Mouse (Mus musculus) heart, embryonic 14.5 days (tissue): ENCODE results near the gene Maml1. TPM values are rescaled to one million over a fixed set of nuclear protein-coding genes. Genes with fewer than 3 reads are reported as not detected.
"Not testable (repeated sequence)": the region's sequence is repeated elsewhere in the genome, so short reads cannot be mapped to it uniquely, and the experiment has no call there.

ENCODE experiments used
- ATAC-seq: fragments of 200-750 bp; cut with Nextera tagmentation; 2 replicates; pipeline ENCODE4 v1.8.0; 2017; ENCODE audit warnings: low read depth, moderate TSS enrichment; ENCODE audit not compliant: insufficient number of reproducible peaks, insufficient read depth, low FRiP score
- H3K27ac ChIP-seq, 2 experiments: fragments of 200-500 bp in 1 of 2; fragments of 300-500 bp in 1 of 2; sonication (generic) in 1 of 2; replicated peaks in 1 of 2; 2 replicates each; pipeline ENCODE4 v1.5.1; 2012 to 2014; ENCODE audit warnings: low read depth in 2 of 2, low read length in 2 of 2, control low read depth in 1 of 2, mild to moderate bottlenecking in 1 of 2, mixed read lengths in 1 of 2; ENCODE audit not compliant: control insufficient read depth in 1 of 2, insufficient read depth in 1 of 2
- H3K27me3 ChIP-seq: fragments of 300-500 bp; sonication (generic); 2 replicates; pipeline ENCODE4 v1.6.1; 2014; ENCODE audit warnings: mild to moderate bottlenecking, low read length, control low read depth; ENCODE audit not compliant: control insufficient read depth, insufficient read depth
- H3K36me3 ChIP-seq: fragments of 300-500 bp; sonication (generic); 2 replicates; pipeline ENCODE4 v1.6.1; 2014; ENCODE audit warnings: mild to moderate bottlenecking, control low read depth, low read length, mixed read lengths; ENCODE audit not compliant: control insufficient read depth, insufficient read depth
- H3K4me1 ChIP-seq, 2 experiments: fragments of 200-500 bp in 1 of 2; fragments of 300-500 bp in 1 of 2; sonication (generic) in 1 of 2; 2 replicates each; pipeline ENCODE4 v1.6.1; 2012 to 2014; ENCODE audit warnings: low read length in 2 of 2, control low read depth in 1 of 2, mixed read lengths in 1 of 2; ENCODE audit not compliant: control insufficient read depth in 2 of 2, insufficient read depth in 2 of 2
- H3K4me2 ChIP-seq: fragments of 300-500 bp; sonication (generic); 2 replicates; pipeline ENCODE4 v1.6.1; 2014; ENCODE audit warnings: mild to moderate bottlenecking, low read length
- H3K4me3 ChIP-seq, 2 experiments: fragments of 200-500 bp in 1 of 2; fragments of 300-500 bp in 1 of 2; sonication (generic) in 1 of 2; 2 replicates each; pipeline ENCODE4 v1.5.1; 2012 to 2014; ENCODE audit warnings: low read length in 2 of 2, mild to moderate bottlenecking in 2 of 2, control low read depth in 1 of 2, low read depth in 1 of 2, moderate library complexity in 1 of 2; ENCODE audit not compliant: control insufficient read depth in 1 of 2, insufficient read depth in 1 of 2
- H3K9ac ChIP-seq: fragments of 300-500 bp; sonication (generic); 2 replicates; pipeline ENCODE4 v1.6.1; 2014; ENCODE audit warnings: mild to moderate bottlenecking, low read length
- H3K9me3 ChIP-seq: fragments of 300-500 bp; sonication (generic); 2 replicates; pipeline ENCODE4 v1.6.1; 2016; ENCODE audit warnings: low read length, control low read depth; ENCODE audit not compliant: control insufficient read depth
- WGBS: fragments of 180-500 bp; shearing (Covaris S2); extraction: QIAGEN DNeasy Blood & Tissue Kit; methylation state at CpG from one replicate; pipeline ENCODE4 v1.1.7; 2014; 5-methylcytosine and 5-hydroxymethylcytosine counted together
- polyA plus RNA-seq: library from polyadenylated mRNA; unstranded; fragments of >200 nt; fragmentation: Nextera tagmentation; extraction: Ambion mirVana; gene quantifications from 2 replicates; pipeline ENCODE4 v1.2.1, GENCODE M21; 2014

Gene Maml1
- polyA plus RNA-seq, 1 experiment from 2014 or later, result 5.6 TPM

DNA sequence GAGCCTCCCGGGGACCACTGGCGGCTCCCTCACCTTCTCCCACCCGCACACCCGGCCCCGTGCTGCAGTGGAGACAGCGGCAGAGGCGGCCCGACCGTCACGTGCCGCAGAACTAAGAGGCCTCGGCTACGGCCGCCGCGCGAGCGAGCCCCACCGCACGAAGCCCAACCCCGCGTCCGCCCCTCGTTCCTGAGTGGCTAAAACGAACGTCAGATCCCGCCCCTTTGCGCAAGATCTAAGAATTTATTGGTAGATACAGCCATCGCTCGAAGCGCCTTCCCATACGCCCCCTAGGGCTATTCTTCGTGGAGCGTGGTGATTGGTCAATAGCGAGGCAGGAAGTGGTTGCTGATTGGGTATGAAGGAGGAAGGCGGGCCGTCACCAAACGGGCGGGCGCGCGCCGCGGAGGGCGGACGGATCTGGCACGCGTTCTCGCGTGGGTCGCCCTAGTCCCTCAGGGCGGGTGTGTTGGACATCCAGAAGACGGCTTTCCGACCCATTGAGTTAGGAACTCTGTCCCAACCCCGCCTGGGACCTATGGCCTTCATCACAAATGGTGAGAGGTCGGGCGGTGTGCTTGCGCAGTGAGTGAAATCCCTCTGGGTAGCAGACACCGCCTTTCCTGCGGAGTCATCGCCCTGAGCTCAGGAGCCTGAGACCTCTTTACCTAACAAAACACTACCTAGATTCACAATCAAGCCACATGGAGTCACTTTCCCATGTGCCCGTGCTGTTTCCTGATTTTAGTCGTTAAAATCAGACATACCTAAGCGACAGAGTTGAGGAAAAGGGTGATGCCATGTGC, 33.6 kb upstream of the Maml1 start, which contains the start of gene Canx:
Gene Canx, minus strand, starts transcription at position 178 of the 806 bp plus-strand sequence.
- H3K27ac ChIP-seq, result peak within 1 kb of the TSS; percentile 89 to 96
- H3K4me2 ChIP-seq, result peak within 1 kb of the TSS; percentile 86
- ATAC-seq, result peak; percentile 97
- no peaks in the 10 kb centered on the region for H3K36me3 ChIP-seq
- peak within 1 kb of the TSS; percentile 92 for H3K9ac ChIP-seq
- under 1% methylated on average over 64 of the region's 64 CpGs for WGBS
- H3K4me1 ChIP-seq, result peaks cover 0 to 38% of the 10 kb centered on the region in 2 experiments; a peak in 3 of 4 replicates
- H3K27me3 ChIP-seq, result no peaks in the 10 kb centered on the region
- peak within 1 kb of the TSS; percentile 72 to 87 for H3K4me3 ChIP-seq
- no peaks in the 10 kb centered on the region for H3K9me3 ChIP-seq

- ATAC-seq, result peak; percentile 66
- H3K27ac ChIP-seq, result peak overlapping the region; percentile 79 to 89
- no peaks in the 10 kb centered on the region for H3K9me3 ChIP-seq
- peaks cover 0 to 38% of the 10 kb centered on the region in 2 experiments; a peak in 3 of 4 replicates for H3K4me1 ChIP-seq
- peaks cover 2% of the 10 kb centered on the region; the same call in 1 of the 2 replicates for H3K36me3 ChIP-seq
- H3K27me3 ChIP-seq, result no peaks in the 10 kb centered on the region
- 1% methylated on average over 34 of the region's 34 CpGs for WGBS
- H3K4me3 ChIP-seq, result peak overlapping the region; percentile 72 to 82
- H3K4me2 ChIP-seq, result peak overlapping the region; percentile 86
- H3K9ac ChIP-seq, result peak overlapping the region; percentile 92
Measured at GRCm38 (mm10) chr11:50324751-50325471, 32.8 kb upstream of the Maml1 start.

DNA sequence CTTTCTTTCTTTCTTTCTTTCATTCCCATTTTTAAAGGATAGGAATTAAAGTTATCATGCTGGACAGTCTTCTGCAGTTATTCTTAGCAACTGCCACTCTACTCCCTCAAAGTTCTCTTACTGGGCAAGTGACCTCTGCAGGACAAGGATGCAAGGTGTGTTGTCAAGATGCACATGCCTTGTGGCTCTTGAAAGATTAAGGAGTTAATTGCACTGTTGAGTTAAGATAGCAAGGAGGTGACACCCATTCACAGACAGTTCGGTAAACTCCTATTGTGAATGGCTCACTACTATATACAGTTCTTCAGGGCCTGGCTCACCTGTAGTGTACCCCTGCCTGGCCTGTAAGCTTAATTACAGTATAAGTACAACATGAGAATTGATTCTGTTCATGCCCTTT, 31.7 kb upstream of the Maml1 start:
- H3K36me3 ChIP-seq, result peaks cover 11% of the 10 kb centered on the region
- H3K27me3 ChIP-seq, result no peaks in the 10 kb centered on the region
- no peaks in the 10 kb centered on the region for H3K9me3 ChIP-seq
- WGBS, result 3% methylated on average over 1 of the region's 1 CpGs
- peak overlapping the region in 1 of 2 experiments; percentile 72; a peak in 2 of 4 replicates for H3K4me3 ChIP-seq
- no peak for ATAC-seq
- peaks cover 0 to 38% of the 10 kb centered on the region in 2 experiments; a peak in 3 of 4 replicates for H3K4me1 ChIP-seq
- peak overlapping the region in 1 of 2 experiments; percentile 89; a peak in 1 of 4 replicates for H3K27ac ChIP-seq
- H3K9ac ChIP-seq, result peak overlapping the region; percentile 92
- peak overlapping the region; percentile 86 for H3K4me2 ChIP-seq

DNA sequence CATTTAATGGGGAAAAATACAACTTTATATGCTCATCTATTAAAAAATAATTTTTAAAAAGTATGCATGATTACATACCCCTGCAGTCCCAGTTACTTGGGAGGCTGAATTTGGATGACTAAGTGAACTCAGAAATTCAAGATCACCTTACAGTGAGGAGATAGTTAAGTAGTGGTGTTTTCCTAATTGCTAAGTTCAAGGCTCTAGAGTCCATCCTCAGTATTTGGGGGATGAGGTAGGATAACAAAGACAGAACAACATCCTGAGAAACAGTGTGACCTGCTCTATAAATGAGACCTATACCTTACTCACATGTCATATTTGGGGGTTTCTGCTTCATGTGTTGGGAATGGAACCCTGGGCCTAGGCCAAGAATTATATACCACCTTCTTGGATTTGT, 30.2 kb upstream of the Maml1 start:
- Histone ChIP-seq H3K27ac (no peak overlapping the region), H3K4me1 (peaks cover 0 to 38% of the 10 kb centered on the region in 2 experiments; a peak in 3 of 4 replicates), H3K27me3 (no peaks in the 10 kb centered on the region), H3K36me3 (peaks cover 14% of the 10 kb centered on the region), H3K9me3 (no peaks in the 10 kb centered on the region), H3K4me3 (no peak overlapping the region), H3K9ac (no peak overlapping the region), H3K4me2 (no peak overlapping the region)
- ATAC-seq, result no peak

GRCm38 (mm10) chr11:50321239-50321638, 29.1 kb upstream of the Maml1 start:
- Histone ChIP-seq H3K36me3 (peaks cover 14% of the 10 kb centered on the region), H3K9ac (no peak overlapping the region), H3K27me3 (no peaks in the 10 kb centered on the region), H3K27ac (no peak overlapping the region), H3K9me3 (no peaks in the 10 kb centered on the region), H3K4me2 (no peak overlapping the region), H3K4me3 (no peak overlapping the region), H3K4me1 (peaks cover 0 to 36% of the 10 kb centered on the region in 2 experiments; a peak in 3 of 4 replicates)
- ATAC-seq, result no peak
- WGBS, result 92% methylated on average over 6 of the region's 6 CpGs

DNA sequence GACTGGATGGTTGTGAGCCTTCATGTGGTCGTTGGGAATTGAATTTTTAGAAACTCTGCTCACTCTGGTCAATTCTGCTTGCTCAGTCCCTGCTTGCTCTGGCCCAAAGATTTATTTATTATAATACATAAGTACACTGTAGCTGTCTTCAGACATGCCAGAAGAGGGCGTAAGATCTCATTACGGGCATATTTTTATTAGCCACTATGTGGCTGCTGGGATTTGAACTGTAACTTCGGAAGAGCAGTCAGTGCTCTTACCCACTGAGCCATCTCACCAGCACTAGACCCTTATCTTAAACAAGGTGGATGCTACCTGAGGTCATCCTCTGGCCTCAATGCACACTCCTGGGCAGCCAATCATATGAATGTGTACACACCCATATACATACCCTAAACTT, 27.2 kb upstream of the Maml1 start:
- not testable (repeated sequence) for ATAC-seq, H3K27ac ChIP-seq, H3K4me2 ChIP-seq, H3K9ac ChIP-seq, H3K27me3 ChIP-seq, H3K4me3 ChIP-seq, H3K9me3 ChIP-seq
- peaks cover 14% of the 10 kb centered on the region for H3K36me3 ChIP-seq
- H3K4me1 ChIP-seq, result peaks cover 0 to 35% of the 10 kb centered on the region in 2 experiments; a peak in 3 of 4 replicates
- 78% methylated on average over 4 of the region's 4 CpGs for WGBS

DNA sequence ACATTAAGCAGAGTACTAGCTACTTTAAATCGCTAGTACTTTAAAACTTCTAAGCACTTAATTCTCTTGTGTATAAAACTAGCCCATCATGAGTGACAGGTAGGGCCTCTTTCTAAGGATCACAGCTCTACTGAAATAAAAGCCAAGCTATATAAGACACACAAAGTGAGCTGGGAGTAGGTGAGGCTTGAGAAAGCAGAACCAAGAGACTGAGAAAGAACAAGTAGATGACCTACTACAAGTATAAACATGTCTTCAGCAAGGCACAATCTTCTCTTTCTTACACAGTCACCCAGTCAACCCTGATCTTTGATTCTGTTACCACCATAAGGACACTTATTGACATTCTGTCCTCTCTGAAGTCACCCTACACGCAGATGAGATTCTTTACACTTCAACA, 20.7 kb upstream of the Maml1 start:
- Histone ChIP-seq H3K9me3 (no peaks in the 10 kb centered on the region), H3K9ac (no peak overlapping the region), H3K4me1 (peaks cover 0 to 3% of the 10 kb centered on the region in 2 experiments; a peak in 1 of 4 replicates), H3K27ac (no peak overlapping the region), H3K36me3 (peaks cover 49% of the 10 kb centered on the region), H3K27me3 (no peaks in the 10 kb centered on the region), H3K4me2 (no peak overlapping the region), H3K4me3 (no peak overlapping the region)
- ATAC-seq, result no peak
- 81% methylated on average over 2 of the region's 2 CpGs for WGBS
